Mouse (Mus musculus) intestine, embryonic 14.5 days (tissue): ENCODE data around the gene Lims1. TPM values are rescaled to one million over a fixed set of nuclear protein-coding genes. Genes with fewer than 3 reads are reported as not detected.

ENCODE experiments used
- ATAC-seq: fragments of 200-750 bp; cut with Nextera tagmentation; replicated peaks from 2 replicates; pipeline ENCODE4 v1.8.0; 2017; ENCODE audit warnings: low read depth, moderate number of reproducible peaks, moderate TSS enrichment, moderate library complexity; ENCODE audit not compliant: low FRiP score, low TSS enrichment
- DNase-seq: peaks from one replicate; pipeline ENCODE4 v3.0.0-alpha.2; 2018; ENCODE audit warnings: low spot score
- H3K27ac ChIP-seq: fragments of 300-500 bp; sonication (generic); 2 replicates; pipeline ENCODE4 v1.5.1; 2014; ENCODE audit warnings: low read depth, mild to moderate bottlenecking, control low read depth
- H3K27me3 ChIP-seq: fragments of 300-500 bp; sonication (generic); replicated peaks from 2 replicates; pipeline ENCODE4 v1.6.1; 2014; ENCODE audit warnings: low read length, control low read depth; ENCODE audit not compliant: control insufficient read depth, insufficient read depth
- H3K36me3 ChIP-seq: fragments of 300-500 bp; sonication (generic); 2 replicates; pipeline ENCODE4 v1.6.1; 2014; ENCODE audit warnings: low read length, control low read depth; ENCODE audit not compliant: control insufficient read depth, insufficient read depth
- H3K4me1 ChIP-seq: fragments of 300-500 bp; sonication (generic); replicated peaks from 2 replicates; pipeline ENCODE4 v1.6.1; 2014; ENCODE audit warnings: low read length, control low read depth, mixed read lengths; ENCODE audit not compliant: control insufficient read depth, insufficient read depth
- H3K4me2 ChIP-seq: fragments of 300-500 bp; sonication (generic); 2 replicates; pipeline ENCODE4 v1.6.1; 2014; ENCODE audit warnings: low read length
- H3K4me3 ChIP-seq: fragments of 300-500 bp; sonication (generic); 2 replicates; pipeline ENCODE4 v1.5.1; 2014; ENCODE audit warnings: low read depth, low read length, control low read depth, mixed read lengths
- H3K9ac ChIP-seq: fragments of 300-500 bp; sonication (generic); 2 replicates; pipeline ENCODE4 v1.6.1; 2014; ENCODE audit warnings: mild to moderate bottlenecking, low read length
- H3K9me3 ChIP-seq: fragments of 300-500 bp; sonication (generic); 2 replicates; pipeline ENCODE4 v1.6.1; 2016; ENCODE audit warnings: low read length, control low read depth; ENCODE audit not compliant: control insufficient read depth
- WGBS: fragments of 180-500 bp; shearing (Covaris S2); extraction: QIAGEN DNeasy Blood & Tissue Kit; methylation state at CpG from one replicate; pipeline ENCODE4 v1.1.7; 2014; 5-methylcytosine and 5-hydroxymethylcytosine counted together
- polyA plus RNA-seq: library from polyadenylated mRNA; unstranded; fragments of >200 nt; fragmentation: Nextera tagmentation; extraction: Ambion mirVana; gene quantifications from 2 replicates; pipeline ENCODE4 v1.2.1, GENCODE M21; 2014

Gene Lims1
- polyA plus RNA-seq, 1 experiment from 2014 or later = 134 TPM

DNA sequence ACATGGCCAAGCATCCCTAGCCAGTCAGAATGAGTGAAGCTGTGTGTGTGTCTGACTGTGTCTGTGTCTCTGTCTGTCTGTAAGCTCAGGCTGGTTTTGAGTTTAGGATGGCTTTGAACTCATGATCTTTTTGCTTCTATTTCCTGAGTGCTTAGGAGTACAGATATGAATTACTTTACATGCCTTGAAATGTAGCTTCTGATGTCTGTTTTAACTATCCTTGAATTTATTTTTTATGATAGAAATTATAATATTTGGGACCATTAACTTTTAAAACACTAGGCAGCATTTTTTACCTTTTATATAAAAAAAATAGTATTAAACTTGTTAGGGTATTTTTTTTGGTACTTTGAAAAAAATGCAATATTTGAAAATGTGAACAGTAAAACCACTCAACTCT is 128.3 kb downstream of the Lims1 start:
- no peak for ATAC-seq
- peaks cover 3% of the 10 kb centered on the region for H3K4me1 ChIP-seq
- H3K27me3 ChIP-seq = no peaks in the 10 kb centered on the region
- H3K4me3 ChIP-seq = no peak overlapping the region
- H3K27ac ChIP-seq = no peak overlapping the region
- no peaks in the 10 kb centered on the region for H3K9me3 ChIP-seq
- no peak overlapping the region for H3K9ac ChIP-seq
- no peak overlapping the region for H3K4me2 ChIP-seq
- no peak for DNase-seq
- peaks cover 34% of the 10 kb centered on the region for H3K36me3 ChIP-seq

DNA sequence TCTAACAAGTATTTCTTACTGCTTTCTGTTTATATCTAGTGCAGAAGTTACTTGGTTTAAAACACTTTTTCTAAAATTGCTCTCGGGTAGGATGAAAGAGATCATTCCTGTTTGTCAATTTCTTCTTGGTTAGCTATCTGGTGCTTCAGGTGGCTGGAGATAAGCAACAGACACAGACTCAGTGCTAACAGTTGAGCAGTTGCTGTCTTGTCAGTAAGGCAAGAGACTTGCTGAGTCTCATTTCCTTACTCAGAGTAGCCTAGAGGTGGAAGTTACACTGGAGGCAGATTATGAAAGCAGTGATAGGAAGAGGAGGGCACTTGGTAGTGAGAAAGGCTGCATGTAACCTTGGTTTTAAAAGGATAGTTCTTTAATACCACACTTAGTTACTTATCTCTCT is 128.9 kb downstream of the Lims1 start:
- Histone ChIP-seq H3K27me3 (no peaks in the 10 kb centered on the region), H3K9ac (no peak overlapping the region), H3K36me3 (peaks cover 39% of the 10 kb centered on the region), H3K4me1 (peaks cover 3% of the 10 kb centered on the region), H3K27ac (no peak overlapping the region), H3K9me3 (no peaks in the 10 kb centered on the region), H3K4me3 (no peak overlapping the region), H3K4me2 (no peak overlapping the region)
- DNase-seq (no peak), ATAC-seq (no peak)
- WGBS = 91% methylated on average over 1 of the region's 1 CpGs

DNA sequence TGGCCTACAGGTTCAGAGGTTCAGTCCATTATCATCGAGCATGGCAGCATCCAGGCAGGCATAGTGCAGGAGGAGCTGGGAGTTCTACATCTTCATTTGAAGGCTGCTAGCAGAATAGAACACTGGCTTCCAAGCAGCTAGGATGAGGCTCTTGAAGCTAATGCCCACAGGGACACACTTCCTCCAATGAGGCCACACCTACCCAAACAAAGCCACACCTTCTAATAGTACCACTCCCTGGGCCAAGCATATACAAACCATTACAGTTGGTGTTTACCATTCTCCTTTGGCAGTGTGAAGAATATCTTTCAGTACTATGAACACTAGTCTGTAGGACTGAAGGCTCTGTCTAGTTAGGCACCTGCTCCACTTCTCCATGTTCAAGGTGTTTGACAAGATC is 136.6 kb downstream of the Lims1 start:
- no peak for ATAC-seq
- Histone ChIP-seq H3K9me3 (no peaks in the 10 kb centered on the region), H3K4me3 (no peak overlapping the region), H3K4me1 (no peaks in the 10 kb centered on the region), H3K27me3 (no peaks in the 10 kb centered on the region), H3K4me2 (no peak overlapping the region), H3K27ac (no peak overlapping the region), H3K36me3 (peaks cover 93% of the 10 kb centered on the region), H3K9ac (no peak overlapping the region)
- 100% methylated on average over 1 of the region's 1 CpGs for WGBS
- no peak for DNase-seq

Other genes with a start within 250 kb of the Lims1 start
- gene AW822073, start 98.5 kb upstream of the Lims1 start, polyA plus RNA-seq = not detected in 2 replicates
- not detected in 2 replicates for gene Duxf3, start 90.8 kb upstream of the Lims1 start, polyA plus RNA-seq
- gene Gm4981, start 86.8 kb upstream of the Lims1 start, polyA plus RNA-seq = not detected in 2 replicates
- gene Gcc2, start 68.0 kb upstream of the Lims1 start, polyA plus RNA-seq = 59.0 and 65.5 TPM in 2 replicates
- gene Ranbp2, start 123.5 kb downstream of the Lims1 start, polyA plus RNA-seq = 36.4 and 37.6 TPM in 2 replicates
- gene Ccdc138, start 174.5 kb downstream of the Lims1 start, polyA plus RNA-seq = 7.9 and 9.1 TPM in 2 replicates